Mouse (Mus musculus) left cerebral cortex, adult 6 months (tissue): Measurements from ENCODE around the gene Pdlim7. TPM values are rescaled to one million over a fixed set of nuclear protein-coding genes. Genes with fewer than 3 reads are reported as not detected.

Source experiments
- long read RNA-seq, 2 experiments: library from polyadenylated mRNA; unstranded; transcript quantifications; one replicate each; pipeline ENCODE4 v2.0.0; 2019 to 2020
- polyA plus RNA-seq: library from polyadenylated mRNA; unstranded; fragments of <200 nt; fragmentation: Nextera tagmentation; gene quantifications from 2 replicates; pipeline ENCODE4 v1.2.3, GENCODE M21; 2021

Gene Pdlim7
- 84.5 and 89.4 TPM in 2 replicates for polyA plus RNA-seq
- long read RNA-seq, experiment 1, transcript Pdlim7-203 (8 exons, 1,006 nt): major isoform, 11 of 57 reads
- long read RNA-seq, experiment 1, partial matches to known transcripts: 12 of 57 reads
- long read RNA-seq, experiment 1, other reads (novel, unspliced or antisense): 32 of 57 reads
- long read RNA-seq, experiment 2, transcript Pdlim7-203 (8 exons, 1,006 nt): major isoform, 12 of 49 reads
- long read RNA-seq, experiment 2, partial matches to known transcripts: 12 of 49 reads
- long read RNA-seq, experiment 2, other reads (novel, unspliced or antisense): 23 of 49 reads

DNA sequence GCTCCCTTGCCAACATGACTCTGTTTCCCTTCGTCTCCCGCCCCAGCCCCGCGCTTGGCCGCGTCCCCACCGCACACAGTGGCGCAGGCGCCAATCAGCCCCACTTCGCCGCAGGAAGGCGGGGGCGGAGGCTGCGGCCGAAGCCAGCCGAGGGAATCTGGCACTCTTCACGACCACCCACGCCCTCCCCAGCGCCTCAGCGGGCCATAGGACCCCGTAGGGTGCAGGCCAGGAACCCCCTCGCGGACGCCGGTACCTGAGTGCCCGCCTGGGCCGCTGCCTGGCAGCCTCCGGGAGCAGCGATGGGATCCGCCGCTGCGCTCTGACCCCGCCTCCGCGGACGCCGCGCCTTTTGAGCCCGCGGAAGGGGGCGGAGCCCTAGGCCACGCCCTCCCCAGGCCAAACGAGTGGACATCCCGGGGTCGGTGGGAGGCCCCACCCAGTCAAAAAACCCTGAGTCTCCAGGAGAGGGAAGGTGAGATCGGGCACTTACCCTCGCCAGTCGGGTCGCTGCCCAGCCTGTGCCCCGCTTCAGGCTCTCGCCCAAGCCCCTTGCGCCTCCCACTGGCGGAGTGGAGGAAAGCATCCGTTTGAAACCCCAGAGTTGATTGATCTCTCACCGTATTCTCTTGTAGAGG is at the start of gene Pdlim7:
Pdlim7 (minus strand) TSS at position 566 of the 638 bp plus-strand sequence.

DNA sequence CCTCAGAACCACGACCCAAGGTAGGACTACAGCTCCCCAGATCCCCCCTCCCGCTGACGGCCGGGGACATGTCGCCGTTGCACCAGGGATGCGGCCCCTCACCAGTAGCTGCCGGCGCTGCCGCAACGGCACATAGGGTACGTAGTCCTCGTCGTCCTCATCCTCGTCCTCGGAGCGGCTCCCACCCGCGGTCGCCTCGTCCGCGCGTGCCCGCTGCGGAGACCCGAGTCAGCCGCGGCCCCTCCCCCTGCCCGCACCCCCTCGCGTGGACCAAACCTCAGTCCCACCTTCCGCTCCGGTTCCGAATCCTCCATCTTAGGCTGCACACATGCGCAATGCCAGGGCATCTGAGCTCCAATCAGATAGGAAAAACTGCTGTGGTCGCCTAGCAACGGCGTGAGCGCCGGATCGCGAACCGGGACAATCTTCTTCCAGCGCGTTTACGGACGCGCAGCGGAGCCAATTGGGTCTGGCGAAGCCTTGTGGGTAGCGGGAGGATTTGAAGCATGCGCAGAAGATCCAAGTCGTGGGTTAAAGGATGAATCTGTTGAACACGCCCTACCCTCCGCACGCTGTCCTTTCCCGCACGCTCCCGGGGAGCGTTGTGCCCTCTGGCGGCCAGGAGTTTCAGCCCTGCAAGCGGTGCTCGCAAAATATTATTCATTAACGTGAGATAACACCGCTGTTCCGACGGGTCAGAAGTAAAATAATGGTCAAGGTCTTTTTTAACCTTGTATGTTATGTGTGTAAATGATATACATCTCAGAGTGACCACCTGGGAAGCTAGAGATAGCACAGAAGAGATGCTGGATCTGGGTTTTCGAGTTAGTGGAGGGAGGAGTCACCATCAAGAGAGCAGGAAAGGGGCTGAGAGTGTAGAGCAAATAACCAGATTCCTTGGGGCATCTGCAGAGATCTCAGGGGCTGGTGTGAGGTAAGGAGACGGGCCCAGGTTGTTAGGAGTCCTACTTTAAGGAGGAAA is 23.0 kb upstream of the Pdlim7 start, which contains the start of gene Ddx41:
Ddx41 (minus strand) TSS at position 465 of the 982 bp plus-strand sequence.

DNA sequence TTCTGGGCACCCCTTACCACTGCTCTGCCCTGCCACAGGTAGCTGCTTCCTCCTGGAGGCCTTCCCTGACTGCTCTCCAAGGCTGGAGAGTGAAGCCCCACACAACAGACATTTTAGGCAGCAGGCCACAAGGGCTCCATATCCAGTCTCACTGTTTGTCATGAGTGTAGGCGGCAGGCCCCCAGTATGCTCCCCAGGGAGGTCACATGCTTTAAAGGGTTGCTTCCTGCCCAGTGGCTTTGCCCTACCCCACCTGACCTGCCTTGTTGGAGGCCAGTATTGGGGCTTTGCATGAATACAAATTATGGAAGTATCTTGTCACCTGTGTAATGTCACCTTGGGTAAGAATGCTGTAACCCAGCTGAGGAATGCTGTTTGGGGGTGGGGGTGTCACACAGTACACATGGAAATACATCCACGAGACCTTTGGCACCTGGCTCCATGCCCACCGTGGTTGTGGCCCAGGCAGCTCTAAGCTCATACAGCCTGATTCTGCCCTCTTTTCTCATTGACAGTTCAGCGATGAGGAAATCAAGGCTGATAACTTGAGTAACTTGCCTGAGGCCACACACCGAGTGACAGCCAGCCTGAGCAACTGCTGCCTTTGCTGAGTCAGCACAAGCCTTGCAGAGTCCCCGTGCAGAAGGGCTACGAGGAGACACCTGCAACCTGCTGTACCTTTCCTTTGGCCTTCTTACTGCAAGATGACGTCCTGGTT is 15.9 kb upstream of the Pdlim7 start, which contains the start of gene Dok3:
Dok3 (minus strand) TSS at position 99 of the 718 bp plus-strand sequence.

DNA sequence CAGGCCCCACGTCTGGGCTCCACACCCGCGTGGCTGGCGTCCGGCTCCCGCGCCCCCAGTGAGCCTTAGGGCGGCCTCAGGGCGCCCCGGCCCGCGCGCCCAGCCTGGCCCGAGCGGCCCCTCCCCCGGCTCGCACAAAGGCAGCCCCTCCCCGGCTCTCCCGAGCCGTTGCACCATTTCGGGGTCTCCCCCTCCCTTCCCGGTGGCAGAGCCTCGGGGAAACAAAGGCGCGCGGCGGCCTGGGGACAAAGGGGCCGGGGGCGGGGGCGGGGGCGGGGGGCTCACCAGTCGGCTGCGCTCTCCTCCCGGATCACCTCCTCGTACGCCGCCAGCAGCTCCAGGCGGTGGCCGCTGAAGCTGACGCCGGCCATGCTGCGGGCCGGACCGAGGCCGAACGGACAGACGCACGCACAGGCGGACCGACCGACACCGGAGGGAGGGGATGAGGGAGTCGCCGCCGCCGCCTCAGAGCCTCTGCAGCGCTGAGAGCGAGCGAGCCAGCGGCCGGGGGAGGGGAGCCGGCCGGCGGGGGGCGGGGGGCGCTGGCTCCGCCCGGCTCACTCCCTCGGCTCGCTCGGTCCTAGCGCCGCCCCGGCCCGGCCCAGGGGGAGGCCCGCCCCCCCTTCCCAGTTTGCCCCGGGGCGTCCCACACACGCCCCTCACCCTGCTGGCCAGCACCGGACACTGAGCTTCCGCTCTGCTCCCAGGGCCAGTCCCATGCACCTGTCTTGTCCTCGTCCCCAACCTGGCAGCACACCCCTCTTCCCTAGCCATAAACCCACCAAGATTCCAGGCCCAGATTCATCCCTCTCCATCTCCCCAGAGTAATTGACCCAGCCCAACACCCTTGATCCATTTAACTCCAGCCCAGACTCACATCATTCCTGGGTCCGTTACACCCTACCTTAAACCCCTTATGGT is 25.6 kb downstream of the Pdlim7 start, which contains the start of gene Dbn1:
Dbn1 (minus strand) TSS at position 534 of the 921 bp plus-strand sequence.

DNA sequence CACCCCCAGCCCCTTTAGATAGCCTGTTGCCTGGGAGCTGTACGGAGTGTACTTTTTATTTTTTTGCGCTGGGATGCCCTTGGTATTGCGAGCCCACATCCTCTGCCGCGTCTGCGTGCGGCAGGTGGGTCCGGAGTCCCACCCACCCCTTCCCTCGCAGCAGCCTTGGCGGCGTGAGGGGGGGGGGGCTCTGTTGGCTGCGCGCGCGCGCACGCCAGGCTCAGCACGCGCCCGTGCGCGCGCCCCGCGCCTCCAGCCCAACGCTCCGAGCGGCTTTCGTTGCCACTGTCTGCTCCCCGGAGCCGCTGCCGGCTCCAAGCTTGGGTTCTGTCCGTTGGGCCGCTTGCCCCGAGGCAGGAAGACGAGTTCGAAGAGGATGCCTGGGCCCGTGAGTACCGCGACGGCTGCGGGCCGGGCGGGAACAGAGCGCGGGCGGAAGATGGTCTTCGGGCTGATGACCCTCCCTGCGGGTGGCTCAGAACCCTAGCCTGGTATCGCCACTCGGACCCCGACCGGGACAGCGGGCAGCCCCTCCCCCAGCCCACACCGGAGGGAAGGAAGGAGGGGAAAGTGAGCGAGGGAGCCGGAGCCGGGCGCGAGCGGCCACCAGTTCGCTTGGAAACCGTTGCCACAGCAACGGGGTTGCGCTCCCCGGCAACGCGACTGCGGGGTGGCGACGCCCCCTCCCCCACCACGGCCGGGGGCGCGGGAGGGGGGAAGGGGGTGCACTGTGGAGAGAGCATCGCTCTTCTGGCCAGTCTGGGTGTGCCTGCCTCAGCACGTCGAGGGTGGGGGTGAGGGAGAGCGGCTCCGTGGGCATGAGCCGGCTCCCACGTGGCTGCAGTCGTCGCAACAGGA is 49.2 kb downstream of the Pdlim7 start, which contains the start of gene Prr7:
Prr7 (plus strand) TSS at position 241 of the 858 bp plus-strand sequence.

Other genes with a start within 250 kb of the Pdlim7 start
- gene Prelid1, start 193.2 kb downstream of the Pdlim7 start, polyA plus RNA-seq: 214 and 221 TPM in 2 replicates
- 60.3 and 118 TPM in 2 replicates for gene Rab24, start 191.7 kb downstream of the Pdlim7 start, polyA plus RNA-seq
- gene Mxd3, start 183.9 kb downstream of the Pdlim7 start, polyA plus RNA-seq: 0.46 and 1.2 TPM in 2 replicates
- gene Lman2, start 150.9 kb downstream of the Pdlim7 start, polyA plus RNA-seq: 26.7 and 30.5 TPM in 2 replicates
- gene Rgs14, start 143.9 kb downstream of the Pdlim7 start, polyA plus RNA-seq: 36.2 and 49.3 TPM in 2 replicates
- gene Slc34a1, start 115.5 kb downstream of the Pdlim7 start, polyA plus RNA-seq: 0.03 TPM in 1 of 2 replicates, not detected in the other
- 0.63 TPM in 1 of 2 replicates, not detected in the other for gene Pfn3, start 98.4 kb downstream of the Pdlim7 start, polyA plus RNA-seq
- 1.1 and 1.4 TPM in 2 replicates for gene F12, start 86.9 kb downstream of the Pdlim7 start, polyA plus RNA-seq
- gene Grk6, start 68.6 kb downstream of the Pdlim7 start, polyA plus RNA-seq: 4.7 and 16.8 TPM in 2 replicates
- 6.5 and 13.0 TPM in 2 replicates for gene Prr7, start 49.4 kb downstream of the Pdlim7 start, polyA plus RNA-seq
- 57.2 and 97.1 TPM in 2 replicates for gene Dbn1, start 25.6 kb downstream of the Pdlim7 start, polyA plus RNA-seq
- 0.47 and 0.59 TPM in 2 replicates for gene Dok3, start 15.6 kb upstream of the Pdlim7 start, polyA plus RNA-seq
- 33.6 and 41.6 TPM in 2 replicates for gene Ddx41, start 23.0 kb upstream of the Pdlim7 start, polyA plus RNA-seq
- 3.7 and 5.0 TPM in 2 replicates for gene Fam193b, start 57.4 kb upstream of the Pdlim7 start, polyA plus RNA-seq
- 32.4 and 100.0 TPM in 2 replicates for gene Tmed9, start 60.1 kb upstream of the Pdlim7 start, polyA plus RNA-seq
- gene B4galt7, start 86.2 kb upstream of the Pdlim7 start, polyA plus RNA-seq: 19.0 and 21.5 TPM in 2 replicates
- gene Caml, start 109.3 kb upstream of the Pdlim7 start, polyA plus RNA-seq: 45.3 and 52.5 TPM in 2 replicates
- 10.5 and 14.8 TPM in 2 replicates for gene Ddx46, start 121.4 kb upstream of the Pdlim7 start, polyA plus RNA-seq
- 32.2 and 48.7 TPM in 2 replicates for gene B230219D22Rik, start 179.4 kb upstream of the Pdlim7 start, polyA plus RNA-seq
- gene Txndc15, start 201.0 kb upstream of the Pdlim7 start, polyA plus RNA-seq: 188 and 198 TPM in 2 replicates
- gene Pcbd2, start 213.7 kb upstream of the Pdlim7 start, polyA plus RNA-seq: 56.4 and 82.2 TPM in 2 replicates